Mouse (Mus musculus): ENCODE results near the gene Atad2b. TPM values are rescaled to one million over a fixed set of nuclear protein-coding genes. Genes with fewer than 3 reads are reported as not detected.
"Not testable (repeated sequence)": the region's sequence is repeated elsewhere in the genome, so short reads cannot be mapped to it uniquely, and the experiment has no call there.

The Atad2b gene
- polyA plus RNA-seq, 1 experiment, result 8.7 TPM

DNA sequence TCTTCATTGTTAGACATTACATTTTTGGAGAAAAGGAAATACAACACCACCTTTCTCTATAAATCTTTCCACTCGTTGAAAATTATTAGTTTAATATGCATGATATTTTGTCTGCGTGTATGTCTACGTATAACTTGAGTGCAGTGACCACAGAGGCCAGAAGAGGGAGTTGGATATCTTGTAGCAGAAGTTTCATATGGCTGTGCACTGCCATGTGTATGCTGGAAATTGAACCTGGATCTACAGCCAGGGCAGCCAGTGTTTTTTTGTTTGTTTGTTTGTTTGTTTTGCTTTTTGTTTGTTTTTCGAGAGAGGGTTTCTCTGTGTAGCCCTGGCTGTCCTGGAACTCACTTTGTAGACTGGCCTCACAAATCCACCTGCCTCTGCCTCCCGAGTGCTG is 38.1 kb upstream of the Atad2b start:
- H3K4me1 ChIP-seq (ENCODE audit: control insufficient read depth, insufficient read depth, low read length), result peaks cover 5% of the 10 kb centered on the region
- no peak for DNase-seq
- TF ChIP-seq CTCF (IDR thresholded peaks at IDR 0.05; ENCODE audit: insufficient read depth, low read length), result no peak
- TF ChIP-seq POLR2A (IDR thresholded peaks at IDR 0.05; ENCODE audit: borderline replicate concordance, extremely low read depth, low read depth, low read length), result no peak
- WGBS, result 94% methylated on average over 5 of the region's 5 CpGs
- H3K4me3 ChIP-seq (replicated peaks; ENCODE audit: extremely low read depth, low read depth, low read length), result no peak overlapping the region

DNA sequence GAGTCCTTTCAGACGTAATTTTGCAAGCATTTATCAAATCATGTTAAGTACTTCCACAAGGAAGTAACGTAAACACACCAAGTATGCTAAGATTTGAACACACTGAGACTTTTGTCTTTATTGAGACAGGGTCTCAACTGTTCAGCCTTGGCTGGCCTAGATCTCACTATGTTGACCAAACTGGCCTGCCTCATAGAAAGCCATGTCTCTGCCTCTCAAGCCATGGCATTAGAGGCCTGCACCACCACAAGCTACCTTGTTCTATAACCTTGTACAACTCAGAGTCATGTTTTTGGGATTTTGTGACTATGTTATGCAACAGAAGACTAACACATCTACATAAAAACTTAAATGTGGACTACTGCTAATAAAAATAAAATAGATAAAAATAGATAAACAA is 35.1 kb upstream of the Atad2b start:
- 70% methylated on average over 2 of the region's 2 CpGs for WGBS
- no peak overlapping the region for H3K4me3 ChIP-seq (replicated peaks; ENCODE audit: extremely low read depth, low read depth, low read length)
- TF ChIP-seq CTCF (IDR thresholded peaks at IDR 0.05; ENCODE audit: insufficient read depth, low read length) (no peak), POLR2A (IDR thresholded peaks at IDR 0.05; ENCODE audit: borderline replicate concordance, extremely low read depth, low read depth, low read length) (no peak)

DNA sequence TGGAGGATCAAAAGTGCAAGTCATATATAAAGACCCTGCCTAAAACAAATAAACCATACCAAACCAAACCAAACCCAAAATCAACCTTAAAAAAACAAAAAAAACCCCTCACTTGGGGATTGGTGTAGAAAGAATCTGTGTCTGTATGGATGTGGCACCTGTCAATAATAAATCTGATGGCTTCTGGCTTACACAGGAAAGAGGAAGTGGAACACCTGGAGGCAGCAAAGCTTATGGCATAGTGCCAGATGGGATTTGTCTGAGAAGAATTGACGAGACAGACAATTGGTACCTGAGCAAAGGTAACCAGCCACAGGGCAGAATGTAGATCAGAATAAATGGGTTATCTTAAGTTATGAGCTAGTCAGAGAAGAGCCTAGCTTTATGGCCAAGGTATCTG is 32.1 kb upstream of the Atad2b start:
- no peak for DNase-seq
- TF ChIP-seq CTCF (IDR thresholded peaks at IDR 0.05; ENCODE audit: insufficient read depth, low read length) (no peak), POLR2A (IDR thresholded peaks at IDR 0.05; ENCODE audit: borderline replicate concordance, extremely low read depth, low read depth, low read length) (no peak)
- H3K4me3 ChIP-seq (replicated peaks; ENCODE audit: extremely low read depth, low read depth, low read length), result no peak overlapping the region
- H3K4me1 ChIP-seq (ENCODE audit: control insufficient read depth, insufficient read depth, low read length), result no peaks in the 10 kb centered on the region
- WGBS, result 51% methylated on average over 1 of the region's 1 CpGs

More for the DNA sequence above, 35.1 kb upstream of the Atad2b start:
- DNase-seq, result no peak
- H3K4me1 ChIP-seq (ENCODE audit: control insufficient read depth, insufficient read depth, low read length), result no peaks in the 10 kb centered on the region

DNA sequence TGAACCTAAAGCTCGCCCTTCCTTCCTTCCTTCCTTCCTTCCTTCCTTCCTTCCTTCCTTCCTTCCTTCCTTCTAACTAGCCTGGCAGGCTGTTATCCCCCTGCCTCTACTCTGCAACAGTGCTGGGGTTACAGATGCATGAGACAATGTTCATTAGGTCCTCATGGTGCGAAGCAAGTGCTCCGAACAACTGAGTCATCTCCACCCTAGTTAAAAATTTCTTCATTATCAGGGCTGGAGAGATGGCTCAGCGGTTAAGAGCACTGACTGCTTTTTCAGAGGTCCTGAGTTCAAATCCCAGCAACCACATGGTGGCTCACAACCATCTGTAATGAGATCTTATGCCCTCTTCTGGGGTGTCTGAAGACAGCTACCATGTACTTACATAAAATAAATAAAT is 30.6 kb upstream of the Atad2b start:
- 99% methylated on average over 4 of the region's 4 CpGs for WGBS
- not testable (repeated sequence) for H3K4me1 ChIP-seq (ENCODE audit: control insufficient read depth, insufficient read depth, low read length)

DNA sequence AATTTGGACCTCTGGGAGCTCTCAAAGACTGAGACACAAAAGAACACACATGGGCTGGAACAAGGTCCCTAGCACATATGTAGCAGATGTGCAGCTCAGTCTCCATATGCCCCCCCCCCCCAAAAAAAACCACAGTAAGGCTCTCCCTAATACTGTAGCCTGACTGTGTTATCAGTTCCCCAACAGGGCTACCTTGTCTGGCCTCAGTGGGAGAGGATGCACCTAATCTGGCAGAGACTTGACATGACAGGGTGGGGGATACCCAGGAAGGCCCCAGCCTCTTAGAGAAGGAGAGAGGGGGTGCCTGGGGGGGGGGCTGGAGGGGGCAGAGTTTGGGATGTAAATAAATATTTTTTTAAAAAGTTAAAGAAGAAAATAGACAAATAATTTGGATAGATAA is 28.4 kb upstream of the Atad2b start:
- no peak for DNase-seq
- no peak overlapping the region for H3K4me3 ChIP-seq (replicated peaks; ENCODE audit: extremely low read depth, low read depth, low read length)
- H3K4me1 ChIP-seq (ENCODE audit: control insufficient read depth, insufficient read depth, low read length), result no peaks in the 10 kb centered on the region
- no peak for TF ChIP-seq CTCF (IDR thresholded peaks at IDR 0.05; ENCODE audit: insufficient read depth, low read length)
- TF ChIP-seq POLR2A (IDR thresholded peaks at IDR 0.05; ENCODE audit: borderline replicate concordance, extremely low read depth, low read depth, low read length), result no peak

More for the DNA sequence above, 30.6 kb upstream of the Atad2b start:
- H3K4me3 ChIP-seq (replicated peaks; ENCODE audit: extremely low read depth, low read depth, low read length); DNase-seq: not testable (repeated sequence)

DNA sequence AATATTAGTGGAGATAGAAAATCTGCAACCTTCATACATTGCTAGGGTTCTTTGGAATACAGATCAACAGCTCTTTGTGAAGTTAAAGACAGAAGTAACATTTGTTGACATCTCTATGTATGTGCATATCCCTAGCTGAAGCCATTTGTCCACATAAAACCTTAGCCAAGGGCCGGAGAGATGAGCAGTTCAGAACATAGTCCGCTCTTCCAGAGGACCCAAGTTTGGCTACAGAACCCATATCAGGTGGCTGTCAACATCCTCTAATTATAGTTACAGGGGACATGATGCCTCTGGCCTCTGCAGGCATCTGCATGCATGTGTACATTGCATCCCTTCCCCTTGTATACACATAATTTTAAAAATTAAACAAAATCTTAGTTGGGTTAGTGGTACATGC is 27.9 kb upstream of the Atad2b start:
- 99% methylated on average over 2 of the region's 2 CpGs for WGBS
- Histone ChIP-seq H3K4me3 (replicated peaks; ENCODE audit: extremely low read depth, low read depth, low read length) (no peak overlapping the region), H3K4me1 (ENCODE audit: control insufficient read depth, insufficient read depth, low read length) (no peaks in the 10 kb centered on the region)
- TF ChIP-seq CTCF (IDR thresholded peaks at IDR 0.05; ENCODE audit: insufficient read depth, low read length) (no peak), POLR2A (IDR thresholded peaks at IDR 0.05; ENCODE audit: borderline replicate concordance, extremely low read depth, low read depth, low read length) (no peak)
- no peak for DNase-seq

DNA sequence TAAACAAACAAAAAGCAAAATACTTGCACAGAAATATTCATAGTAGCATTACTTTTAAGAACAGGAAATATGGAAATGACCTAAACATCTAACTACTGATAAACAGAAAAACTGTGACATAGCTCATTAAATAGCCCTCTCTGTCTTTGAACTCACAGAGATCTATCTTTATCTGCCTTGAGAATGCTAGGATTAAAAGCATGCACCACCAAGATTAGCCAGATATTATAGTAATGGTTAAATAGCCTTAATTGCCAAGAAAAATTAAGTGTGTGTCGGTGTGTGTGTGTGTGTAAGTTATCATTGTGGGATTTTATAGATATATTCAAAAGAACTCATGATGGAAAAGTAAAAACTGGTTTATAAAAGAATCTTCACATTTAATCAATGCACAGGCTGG is 27.3 kb upstream of the Atad2b start:
- H3K4me3 ChIP-seq (replicated peaks; ENCODE audit: extremely low read depth, low read depth, low read length), result no peak overlapping the region
- no peak for DNase-seq
- no peak for TF ChIP-seq POLR2A (IDR thresholded peaks at IDR 0.05; ENCODE audit: borderline replicate concordance, extremely low read depth, low read depth, low read length)
- 98% methylated on average over 1 of the region's 1 CpGs for WGBS
- no peaks in the 10 kb centered on the region for H3K4me1 ChIP-seq (ENCODE audit: control insufficient read depth, insufficient read depth, low read length)

DNA sequence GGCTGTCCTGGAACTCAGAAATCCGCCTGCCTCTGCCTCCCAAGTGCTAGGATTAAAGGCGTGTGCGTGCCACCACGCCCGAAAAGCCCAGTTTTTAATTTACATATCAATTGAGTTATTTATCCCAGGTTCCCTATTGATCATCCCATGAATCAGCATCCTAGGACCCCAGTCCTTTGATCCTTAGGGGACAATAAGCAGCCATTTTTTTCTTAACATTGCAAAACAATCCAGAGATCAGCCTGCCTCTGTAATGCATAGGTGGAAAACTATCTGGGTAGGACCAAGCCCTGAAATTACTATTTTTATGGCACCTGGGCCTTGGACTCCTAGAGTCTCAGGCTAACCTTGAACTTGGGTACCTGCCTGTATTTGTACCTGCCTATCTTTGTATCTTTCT is 19.1 kb upstream of the Atad2b start:
- Histone ChIP-seq H3K4me3 (replicated peaks; ENCODE audit: extremely low read depth, low read depth, low read length) (no peak overlapping the region), H3K4me1 (ENCODE audit: control insufficient read depth, insufficient read depth, low read length) (no peaks in the 10 kb centered on the region; the same call in 1 of the 2 replicates)
- 98% methylated on average over 5 of the region's 5 CpGs for WGBS
- no peak for TF ChIP-seq POLR2A (IDR thresholded peaks at IDR 0.05; ENCODE audit: borderline replicate concordance, extremely low read depth, low read depth, low read length)
- no peak for TF ChIP-seq CTCF (IDR thresholded peaks at IDR 0.05; ENCODE audit: insufficient read depth, low read length)
- DNase-seq, result no peak

DNA sequence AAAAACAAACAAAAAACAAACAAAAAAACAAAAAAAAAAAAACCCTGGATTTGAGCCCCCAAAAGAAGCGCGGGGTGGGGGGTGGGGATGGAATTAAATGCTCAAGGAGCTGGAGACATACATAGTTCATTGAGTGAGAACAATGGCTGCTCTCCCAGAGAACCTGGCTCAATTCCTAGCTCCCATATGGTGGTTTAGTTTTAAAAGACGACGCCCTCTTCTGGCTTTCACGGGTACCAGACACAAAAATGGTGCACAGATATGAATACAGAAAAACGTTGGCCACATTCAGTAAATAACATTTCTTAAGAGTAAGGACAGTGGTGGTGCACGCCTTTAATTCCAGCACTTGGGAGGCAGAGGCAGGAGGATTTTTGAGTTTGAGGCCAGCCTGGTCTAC is 11.2 kb upstream of the Atad2b start:
- WGBS, result 72% methylated on average over 7 of the region's 7 CpGs
- DNase-seq, result no peak

DNA sequence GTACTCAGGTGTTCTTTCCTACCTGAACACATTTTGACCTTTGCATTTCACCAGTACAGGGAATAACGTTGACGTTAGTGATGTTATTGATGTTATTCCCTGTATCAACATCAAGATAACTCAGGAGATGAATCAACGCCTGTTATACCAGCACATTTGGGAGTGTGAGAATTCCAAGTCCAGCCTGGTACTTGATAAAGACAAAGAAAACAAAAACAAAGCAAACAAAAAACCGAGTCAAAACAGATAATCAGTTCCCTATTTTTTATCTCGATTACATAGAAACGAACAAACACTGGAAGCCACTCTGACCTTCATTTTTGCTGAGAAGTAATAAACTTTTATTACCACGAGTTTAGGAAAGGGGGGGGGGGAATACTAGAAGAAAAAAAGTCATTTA is 10.7 kb upstream of the Atad2b start:
- H3K4me3 ChIP-seq (replicated peaks; ENCODE audit: extremely low read depth, low read depth, low read length), result peak overlapping the region; percentile 81
- H3K4me1 ChIP-seq (ENCODE audit: control insufficient read depth, insufficient read depth, low read length), result no peaks in the 10 kb centered on the region; the same call in 1 of the 2 replicates
- WGBS, result 24% methylated on average over 7 of the region's 7 CpGs
- TF ChIP-seq CTCF (IDR thresholded peaks at IDR 0.05; ENCODE audit: insufficient read depth, low read length) (no peak), POLR2A (IDR thresholded peaks at IDR 0.05; ENCODE audit: borderline replicate concordance, extremely low read depth, low read depth, low read length) (no peak)
- no peak for DNase-seq

More for the DNA sequence above, 11.2 kb upstream of the Atad2b start:
- TF ChIP-seq POLR2A (IDR thresholded peaks at IDR 0.05; ENCODE audit: borderline replicate concordance, extremely low read depth, low read depth, low read length) (no peak), CTCF (IDR thresholded peaks at IDR 0.05; ENCODE audit: insufficient read depth, low read length) (no peak)
- H3K4me3 ChIP-seq (replicated peaks; ENCODE audit: extremely low read depth, low read depth, low read length), result no peak overlapping the region
- H3K4me1 ChIP-seq (ENCODE audit: control insufficient read depth, insufficient read depth, low read length), result no peaks in the 10 kb centered on the region; the same call in 1 of the 2 replicates

Data from lung, adult 2 months (tissue).